Mouse (Mus musculus): ENCODE measurements around the gene Vwa5b1. TPM values are rescaled to one million over a fixed set of nuclear protein-coding genes. Genes with fewer than 3 reads are reported as not detected.

Gene Vwa5b1
- not detected in 2 replicates for polyA plus RNA-seq (2012)

DNA sequence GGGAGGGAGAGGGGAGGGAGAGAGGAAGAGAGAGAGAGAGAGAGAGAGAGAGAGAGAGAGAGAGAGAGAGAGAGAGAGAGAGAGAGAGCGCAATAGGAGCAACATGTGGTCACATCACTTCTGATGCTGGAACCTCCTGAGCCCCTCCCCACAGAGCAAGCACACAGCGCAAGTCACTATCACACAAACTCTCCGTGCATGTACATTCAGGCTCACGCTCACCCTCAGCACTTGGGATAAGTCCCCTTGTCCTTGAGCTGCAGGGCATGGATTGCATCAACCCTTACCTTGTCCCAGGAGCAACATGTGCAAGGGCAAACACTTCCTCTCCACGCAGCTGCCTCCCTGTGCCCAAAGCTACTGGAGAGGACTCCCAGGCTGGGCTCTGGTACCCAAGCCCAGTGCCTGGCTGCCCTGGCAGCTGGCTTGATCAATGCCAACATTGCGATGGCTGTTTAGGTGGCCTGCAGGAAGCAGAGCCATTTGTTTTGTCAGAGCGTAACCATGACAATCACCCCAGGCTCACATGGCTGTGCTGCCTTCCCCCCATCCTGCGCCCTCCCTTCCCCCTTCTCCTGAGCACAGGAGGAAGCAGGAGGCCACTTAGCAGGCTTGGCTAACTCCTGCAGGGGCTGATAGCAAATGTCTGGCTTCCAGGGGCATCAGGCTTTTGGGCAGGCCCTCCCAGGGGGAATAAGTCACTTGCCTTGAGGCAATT, at the start of gene Vwa5b1:
Vwa5b1 (minus strand) TSS at position 457 of the 718 bp plus-strand sequence.
- TF ChIP-seq GATA1 (IDR thresholded peaks at IDR 0.05; ENCODE audit: low read length) = no peak

DNA sequence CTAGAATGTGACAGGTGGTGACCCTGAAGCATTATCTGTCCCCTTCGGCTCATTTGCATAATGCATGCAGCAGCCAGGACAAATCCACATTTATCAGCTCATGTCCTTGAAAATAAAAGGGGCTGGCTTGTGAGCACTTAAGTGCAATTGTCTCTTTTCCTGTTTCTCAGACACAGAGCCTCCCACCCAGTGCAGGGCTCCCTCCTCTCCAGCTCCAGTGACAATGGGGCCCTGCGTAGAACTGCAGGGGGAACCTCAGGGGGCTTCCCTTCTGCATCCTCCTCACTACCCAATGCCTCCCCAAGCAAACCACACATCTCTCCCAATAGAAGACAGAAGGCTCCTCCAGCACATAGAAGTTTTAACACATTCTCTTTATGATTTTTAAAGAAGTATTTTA, 47.1 kb upstream of the Vwa5b1 start:
- no peak for TF ChIP-seq GATA1 (IDR thresholded peaks at IDR 0.05; ENCODE audit: low read length)

DNA sequence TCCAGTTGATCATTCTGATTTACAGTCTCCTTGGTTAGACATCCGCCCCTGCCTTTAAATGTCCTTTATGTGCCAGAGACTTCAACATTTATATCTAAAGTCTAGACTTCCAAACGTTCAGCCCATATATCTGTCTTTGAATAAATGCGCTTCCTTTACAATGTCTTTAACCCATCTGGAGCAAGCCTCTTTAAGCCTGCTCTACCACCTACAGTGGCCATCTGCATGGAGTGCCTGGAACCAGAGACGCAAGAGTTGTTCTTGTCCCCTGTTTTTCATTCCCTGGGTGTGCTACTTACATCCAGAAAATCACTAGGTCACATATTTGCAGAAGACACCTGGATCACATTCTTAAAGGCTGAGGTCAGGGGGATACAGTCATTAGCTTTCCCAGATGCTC, 44.4 kb upstream of the Vwa5b1 start:
- TF ChIP-seq GATA1 (IDR thresholded peaks at IDR 0.05; ENCODE audit: low read length) = no peak

DNA sequence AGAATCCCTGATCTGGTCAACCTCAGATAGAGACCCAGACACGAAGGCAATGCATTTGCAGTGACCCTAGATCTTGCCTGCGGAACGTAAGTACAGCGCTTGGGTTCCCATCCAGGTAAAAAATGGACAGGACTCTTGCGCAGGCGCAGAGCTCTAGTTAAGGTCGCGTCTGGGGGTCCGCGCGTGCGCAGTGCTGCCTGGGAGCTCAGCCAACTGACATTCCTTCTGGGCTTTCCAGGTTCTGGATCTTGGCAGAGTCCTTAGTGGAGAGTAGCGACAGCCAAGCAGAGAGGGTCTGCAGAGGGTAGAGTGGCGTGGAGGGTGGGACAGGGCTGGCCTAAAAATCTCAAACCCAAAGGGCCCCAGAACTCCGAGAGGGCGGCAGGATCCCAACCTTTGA, 41.9 kb upstream of the Vwa5b1 start:
- no peak for TF ChIP-seq GATA1 (IDR thresholded peaks at IDR 0.05; ENCODE audit: low read length)

DNA sequence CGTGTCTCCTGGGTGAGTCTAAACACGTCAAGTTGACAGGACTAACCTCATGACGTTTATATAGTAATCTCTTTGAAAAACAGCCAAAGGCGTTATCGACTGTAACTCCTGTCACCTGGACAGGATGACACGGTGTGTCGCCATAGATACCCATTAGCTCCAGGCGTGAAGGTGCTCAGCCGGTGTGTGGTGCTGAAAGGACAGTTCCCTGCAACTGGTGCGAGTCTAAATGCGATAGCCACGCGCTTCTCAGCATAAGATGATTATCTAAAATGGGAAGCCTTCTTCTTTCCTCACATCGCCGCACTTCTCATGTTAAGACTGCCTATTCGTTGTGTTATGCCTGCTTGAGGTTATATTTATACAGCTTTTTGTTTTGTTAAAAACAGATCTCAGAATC, 40.8 kb upstream of the Vwa5b1 start:
- TF ChIP-seq GATA1 (IDR thresholded peaks at IDR 0.05; ENCODE audit: low read length) = no peak

DNA sequence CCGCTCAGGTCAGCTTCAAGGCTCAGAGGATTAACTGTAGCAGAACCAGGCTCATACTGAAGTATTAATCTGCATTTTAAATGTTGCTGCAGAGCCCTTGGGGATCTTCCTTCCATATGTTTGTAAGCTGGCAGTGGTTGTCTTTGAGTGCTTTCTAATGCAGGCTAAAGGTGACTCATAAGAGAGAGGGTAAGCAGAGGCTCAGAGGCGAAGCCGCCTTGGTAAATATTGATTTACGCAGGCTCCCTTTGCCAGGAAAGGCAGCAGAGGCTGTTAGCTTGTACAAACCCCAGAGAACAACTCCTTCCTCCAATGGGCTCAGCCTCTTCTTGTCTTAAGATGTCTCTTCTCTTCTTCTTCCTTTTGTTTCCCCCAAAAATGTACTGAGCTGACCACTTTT, 36.5 kb upstream of the Vwa5b1 start:
- no peak for TF ChIP-seq GATA1 (IDR thresholded peaks at IDR 0.05; ENCODE audit: low read length)

DNA sequence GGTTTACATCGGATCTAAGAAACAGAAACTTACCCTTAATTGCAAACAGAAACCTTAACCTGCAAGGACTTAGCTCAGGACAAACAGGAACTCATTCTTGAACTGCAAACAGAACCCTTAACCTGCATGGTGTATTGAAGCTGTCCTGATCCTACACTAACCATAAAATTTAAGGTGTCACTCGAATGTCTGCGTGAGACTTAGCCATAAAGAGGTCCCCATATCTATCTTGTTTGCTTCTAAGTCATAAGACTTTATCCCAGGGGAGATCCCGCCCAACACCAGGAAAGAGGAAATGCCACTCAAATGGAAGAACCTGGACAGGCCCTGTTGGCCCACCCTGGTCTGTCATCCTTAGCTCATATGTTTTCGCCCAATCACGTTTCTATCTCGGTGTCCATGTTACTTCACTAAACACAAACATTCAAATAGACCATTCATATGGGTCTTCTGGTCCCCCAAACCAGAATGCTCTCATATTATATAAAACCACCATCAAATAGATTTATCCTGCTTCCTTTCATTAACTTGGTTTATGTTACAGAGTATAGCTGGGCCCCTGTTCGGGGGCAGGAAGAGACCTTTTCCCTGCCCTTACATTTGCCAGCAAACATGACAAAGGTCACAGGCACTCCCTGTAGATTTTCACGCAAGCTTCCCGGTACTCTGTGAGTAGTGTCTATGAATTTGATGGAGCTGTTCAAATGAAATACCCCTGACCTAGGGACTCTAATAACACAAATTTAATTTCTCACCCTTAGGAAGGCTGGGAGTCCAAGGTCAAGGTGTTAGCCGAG, 34.6 kb upstream of the Vwa5b1 start:
- no peak for TF ChIP-seq GATA1 (IDR thresholded peaks at IDR 0.05; ENCODE audit: low read length)

DNA sequence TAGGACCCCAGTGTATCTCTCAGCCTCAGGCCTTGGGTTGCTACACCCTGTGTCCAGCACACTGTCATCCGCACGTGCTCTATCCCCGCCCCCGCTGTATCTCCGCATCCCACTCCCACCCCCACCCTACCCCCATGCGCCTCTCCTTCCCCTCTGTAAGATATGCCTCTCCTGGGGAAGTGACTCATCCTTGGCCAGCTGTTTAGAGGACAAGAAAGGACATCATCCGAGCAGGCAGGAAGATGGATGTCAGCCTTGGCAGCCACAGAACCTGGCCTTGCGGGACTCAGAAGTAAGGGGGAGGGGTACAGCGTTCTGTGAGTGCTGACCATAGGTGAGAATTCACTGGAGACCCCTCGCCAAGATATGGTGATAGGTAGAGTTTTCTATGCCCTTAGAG, 30.8 kb upstream of the Vwa5b1 start:
- no peak for TF ChIP-seq GATA1 (IDR thresholded peaks at IDR 0.05; ENCODE audit: low read length)

DNA sequence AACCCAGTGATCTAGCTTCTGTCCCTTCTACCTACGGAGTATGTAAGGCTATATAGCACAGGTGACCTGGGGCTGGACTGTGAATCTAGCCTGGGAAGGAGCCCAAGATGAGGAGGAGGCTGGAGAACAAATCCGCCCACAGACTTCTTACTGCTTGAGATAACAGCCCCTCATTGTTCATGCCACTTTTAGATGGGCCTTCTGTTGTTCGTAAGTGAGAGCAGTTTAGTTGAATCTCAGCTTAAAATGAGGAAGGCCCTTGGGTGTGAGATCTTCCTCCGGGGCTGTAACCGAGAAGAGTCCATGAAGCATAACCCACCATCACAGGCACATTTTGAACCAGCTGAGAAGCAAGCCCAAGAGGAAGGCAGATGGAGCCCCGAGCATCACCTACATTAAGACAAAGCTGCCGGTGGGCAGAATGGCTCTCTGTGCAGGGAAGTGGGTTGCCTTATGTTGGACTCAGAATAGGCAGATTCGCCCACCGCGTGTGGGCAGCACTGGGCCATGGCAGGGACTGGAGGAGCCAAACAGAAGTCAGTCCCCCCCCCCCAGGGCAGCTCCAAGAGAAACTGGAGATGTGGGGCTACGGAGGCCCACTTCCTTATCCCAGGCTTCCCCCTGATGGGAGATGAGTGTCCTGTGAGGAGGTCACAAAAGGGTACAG, 24.4 kb upstream of the Vwa5b1 start:
- no peak for TF ChIP-seq GATA1 (IDR thresholded peaks at IDR 0.05; ENCODE audit: low read length)

DNA sequence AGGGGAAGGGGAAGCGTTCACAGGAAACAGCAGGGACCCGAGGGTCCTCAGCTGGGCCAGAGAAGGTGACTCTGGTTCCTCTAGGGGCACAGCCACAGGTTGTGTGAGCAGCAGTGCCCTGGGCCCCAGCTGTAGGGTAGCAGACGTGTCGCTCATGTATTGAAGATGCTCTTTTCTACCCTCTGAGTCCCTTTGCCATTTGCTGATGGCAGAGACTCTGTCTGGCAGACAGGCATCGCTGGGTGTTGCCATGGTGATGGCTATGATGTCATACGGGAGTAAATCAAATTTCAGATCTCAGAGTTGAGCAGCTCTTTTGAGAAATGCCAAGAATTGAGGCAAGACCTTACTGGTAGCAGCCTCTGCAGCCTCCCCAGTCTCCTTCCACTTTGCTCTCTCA, 17.4 kb upstream of the Vwa5b1 start:
- TF ChIP-seq GATA1 (IDR thresholded peaks at IDR 0.05; ENCODE audit: low read length) = no peak

DNA sequence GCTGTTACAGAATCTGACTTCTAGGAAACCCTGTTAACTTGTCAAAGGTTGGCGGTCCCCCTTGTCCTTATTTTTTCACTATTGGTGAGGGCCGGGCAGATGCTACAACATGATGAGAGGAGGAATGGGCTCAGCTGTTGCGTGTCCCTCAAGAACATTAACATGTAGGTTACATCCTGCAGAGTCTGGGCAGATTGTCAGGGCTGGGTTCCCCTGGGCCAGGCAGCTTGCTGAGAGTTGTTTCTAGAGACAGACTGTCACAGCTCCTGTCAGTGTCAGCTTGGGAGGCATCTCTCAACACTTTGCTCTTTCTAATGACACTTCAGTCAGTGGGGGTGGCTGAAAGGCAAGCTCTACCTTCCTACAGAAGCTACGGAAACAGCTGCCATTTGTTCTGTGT, 16.2 kb upstream of the Vwa5b1 start:
- TF ChIP-seq GATA1 (IDR thresholded peaks at IDR 0.05; ENCODE audit: low read length) = no peak

DNA sequence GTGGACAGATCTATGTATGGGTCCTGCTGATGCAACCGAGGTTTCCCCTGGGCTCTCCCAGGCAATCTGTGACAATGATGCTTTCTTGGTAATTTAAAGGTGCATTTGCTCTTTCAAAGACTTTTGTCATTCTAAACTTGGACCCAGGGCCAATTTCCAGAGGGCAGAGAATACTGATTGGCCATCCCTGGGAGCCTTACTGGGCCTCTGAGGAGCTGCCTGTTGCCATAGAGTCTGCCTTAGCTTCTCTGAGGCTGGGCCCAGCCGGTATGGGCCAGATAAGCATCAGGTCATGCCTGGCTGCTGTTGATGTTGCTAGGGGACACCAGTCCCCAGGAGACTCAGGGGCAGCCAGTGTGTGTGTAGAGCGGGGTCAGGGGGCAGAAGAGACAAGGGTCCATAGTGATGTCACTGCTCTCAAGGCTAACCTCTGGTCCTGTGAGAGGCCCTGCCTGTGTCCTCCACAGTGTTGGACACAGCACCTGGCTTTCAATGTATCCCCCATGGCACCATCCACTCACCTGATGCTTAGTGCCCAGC, 12.5 kb upstream of the Vwa5b1 start:
- TF ChIP-seq GATA1 (IDR thresholded peaks at IDR 0.05; ENCODE audit: low read length) = no peak

DNA sequence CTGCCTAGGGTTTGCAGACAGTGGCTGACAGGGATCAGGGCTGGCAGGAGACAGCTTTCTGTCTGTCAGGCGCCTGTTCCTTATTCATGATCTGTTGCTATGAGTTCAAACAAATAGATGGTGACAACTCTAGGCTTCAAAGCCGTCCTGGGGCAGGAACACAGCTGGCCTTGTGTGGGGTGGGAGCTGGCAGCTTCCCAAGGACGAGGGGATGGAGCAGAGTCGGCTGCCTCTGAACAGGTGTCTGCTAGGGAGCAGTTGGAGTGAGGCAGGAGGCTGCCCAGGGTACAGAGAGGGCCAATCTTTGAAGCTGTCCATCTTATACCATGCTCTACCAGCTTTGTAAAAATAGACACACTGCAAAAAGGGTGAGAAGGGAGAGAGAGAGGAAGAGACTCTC, 6.6 kb upstream of the Vwa5b1 start:
- no peak for TF ChIP-seq GATA1 (IDR thresholded peaks at IDR 0.05; ENCODE audit: low read length)

DNA sequence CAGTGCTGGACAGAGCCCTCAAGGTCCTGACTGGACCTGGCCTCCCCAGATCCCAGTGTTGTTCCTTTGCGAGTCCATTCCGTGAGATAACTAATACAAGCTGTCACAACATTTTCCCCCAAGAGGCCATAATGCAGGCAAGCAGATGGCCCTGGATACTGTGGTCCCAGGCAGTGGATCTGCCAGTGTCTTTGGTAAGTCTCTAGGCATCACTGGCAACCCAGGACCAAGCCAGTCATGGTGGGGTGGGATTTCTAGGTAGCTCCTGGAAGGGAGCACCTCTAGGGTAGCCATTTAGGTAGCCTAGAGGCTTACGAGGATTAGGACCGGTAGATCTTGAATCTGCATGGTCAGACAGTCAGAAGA, 445 bp upstream of the Vwa5b1 start:
- no peak for TF ChIP-seq GATA1 (IDR thresholded peaks at IDR 0.05; ENCODE audit: low read length)

DNA sequence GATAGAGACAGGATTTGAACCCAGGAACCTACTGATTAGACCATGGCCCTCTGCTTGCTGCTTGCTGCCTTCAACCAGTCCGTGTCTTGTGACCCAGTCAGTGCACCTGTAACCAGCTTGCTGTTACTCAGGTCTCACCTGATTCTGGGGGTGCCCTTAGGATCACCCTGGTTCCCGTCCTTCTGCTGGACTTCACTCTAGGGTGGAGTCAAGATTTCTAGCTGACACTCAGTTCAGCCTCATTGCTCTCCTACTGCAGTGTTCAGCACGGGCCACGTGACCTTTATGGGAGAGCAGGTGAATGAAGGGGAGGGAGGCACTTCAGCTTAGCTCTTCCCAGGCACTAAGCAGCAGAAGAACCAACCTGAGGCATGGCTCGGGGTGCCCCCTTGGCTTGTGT, 7.4 kb downstream of the Vwa5b1 start:
- no peak for TF ChIP-seq GATA1 (IDR thresholded peaks at IDR 0.05; ENCODE audit: low read length)

DNA sequence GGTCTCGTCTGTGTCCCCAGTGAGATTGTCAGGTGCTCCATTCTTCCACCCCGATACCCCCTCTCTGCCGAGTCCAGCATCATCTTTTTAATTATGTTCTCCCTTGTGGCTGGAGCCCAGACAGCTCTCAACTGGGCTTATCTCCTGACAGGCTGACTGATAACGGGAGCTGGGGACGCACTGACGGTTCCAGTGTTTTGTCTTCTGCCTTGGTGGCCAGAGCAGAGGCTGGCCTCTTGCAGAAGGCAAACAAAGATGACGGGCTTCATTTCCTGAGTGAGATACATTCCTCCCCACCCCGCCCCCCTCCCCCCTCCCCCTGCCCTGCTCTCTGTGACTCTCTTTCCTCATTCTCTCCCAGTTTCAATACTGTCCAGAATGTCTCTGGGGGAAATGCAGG, 21.2 kb downstream of the Vwa5b1 start:
- no peak for TF ChIP-seq GATA1 (IDR thresholded peaks at IDR 0.05; ENCODE audit: low read length)
